Mouse (Mus musculus) testis, adult 2 months (tissue): Measurements from ENCODE around the gene Abcc6.

Experiments
- CTCF ChIP-seq: fragments of 200-500 bp; IDR thresholded peaks from 2 replicates; pipeline ENCODE4 v1.5.1; 2012; ENCODE audit warnings: low read depth, mild to moderate bottlenecking, inconsistent platforms, low read length, moderate library complexity; ENCODE audit not compliant: control insufficient read depth, insufficient read depth, insufficient replicate concordance
- POLR2A ChIP-seq: fragments of 200-500 bp; IDR thresholded peaks from 2 replicates; pipeline ENCODE4 v1.6.1; 2012; ENCODE audit warnings: low read depth, mild to moderate bottlenecking, inconsistent platforms, low read length, moderate library complexity; ENCODE audit not compliant: control insufficient read depth

DNA sequence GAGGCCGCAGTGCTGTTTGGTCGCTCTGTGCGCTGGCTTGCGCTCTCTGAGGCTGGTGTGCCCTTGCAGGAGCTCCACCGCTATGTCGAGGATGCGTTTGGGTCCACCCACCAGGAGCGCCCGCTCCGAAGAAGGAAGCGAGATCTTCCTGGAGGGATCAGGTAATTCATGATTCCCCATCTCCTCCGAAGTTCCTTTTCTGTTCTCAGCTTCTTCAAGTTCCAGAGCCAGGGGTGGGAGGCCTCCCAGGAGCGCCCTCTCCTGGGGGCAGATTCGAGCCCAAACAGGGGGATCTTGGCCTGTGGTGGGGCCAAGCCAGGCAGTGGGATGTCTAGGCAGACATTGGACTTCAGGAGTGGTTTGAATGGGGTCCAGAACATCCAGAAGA, 105.7 kb downstream of the Abcc6 start:
- TF ChIP-seq CTCF (no peak), POLR2A (no peak)
